Mouse (Mus musculus) ES-Bruce4 (cell line): ENCODE results near the gene Nfatc2ip.

Experiments used
- CTCF ChIP-seq: IDR thresholded peaks from one replicate; pipeline ENCODE4 v1.8.1; 2011; ENCODE audit warnings: low read depth, low read length
- EP300 ChIP-seq: IDR thresholded peaks from 2 replicates; pipeline ENCODE4 v1.6.1; 2011; ENCODE audit warnings: low read depth, low read length; ENCODE audit not compliant: insufficient read depth
- POLR2A ChIP-seq: IDR thresholded peaks from one replicate; pipeline ENCODE4 v1.8.1; 2011; ENCODE audit warnings: low read length; ENCODE audit not compliant: insufficient read depth

DNA sequence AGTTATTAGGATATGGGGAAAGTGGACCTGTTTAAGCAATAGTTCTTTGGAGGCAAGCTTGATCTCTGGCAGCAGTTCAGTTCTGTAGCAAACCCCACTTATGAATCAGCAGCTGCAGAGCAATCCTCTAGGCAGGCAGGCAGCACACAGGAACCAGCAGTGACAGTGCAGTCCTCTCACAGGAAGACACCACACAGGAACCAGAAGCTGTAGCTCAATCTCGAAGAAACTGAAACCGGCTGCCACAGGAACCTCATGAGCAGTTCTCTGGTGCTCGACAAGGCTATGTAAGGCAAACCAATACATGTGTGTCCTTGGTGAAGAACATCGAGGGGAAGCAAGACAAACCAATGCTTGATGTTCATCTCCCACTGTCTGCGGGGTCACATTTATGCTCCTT, 25.2 kb upstream of the Nfatc2ip start:
- no peak for TF ChIP-seq EP300
- no peak for TF ChIP-seq CTCF
- TF ChIP-seq POLR2A: no peak
